Mouse (Mus musculus): ENCODE results near the gene Pafah1b3. TPM values are rescaled to one million over a fixed set of nuclear protein-coding genes. Genes with fewer than 3 reads are reported as not detected.

Gene Pafah1b3
- polyA plus RNA-seq, 1 experiment from 2014 or later = 287 TPM

DNA sequence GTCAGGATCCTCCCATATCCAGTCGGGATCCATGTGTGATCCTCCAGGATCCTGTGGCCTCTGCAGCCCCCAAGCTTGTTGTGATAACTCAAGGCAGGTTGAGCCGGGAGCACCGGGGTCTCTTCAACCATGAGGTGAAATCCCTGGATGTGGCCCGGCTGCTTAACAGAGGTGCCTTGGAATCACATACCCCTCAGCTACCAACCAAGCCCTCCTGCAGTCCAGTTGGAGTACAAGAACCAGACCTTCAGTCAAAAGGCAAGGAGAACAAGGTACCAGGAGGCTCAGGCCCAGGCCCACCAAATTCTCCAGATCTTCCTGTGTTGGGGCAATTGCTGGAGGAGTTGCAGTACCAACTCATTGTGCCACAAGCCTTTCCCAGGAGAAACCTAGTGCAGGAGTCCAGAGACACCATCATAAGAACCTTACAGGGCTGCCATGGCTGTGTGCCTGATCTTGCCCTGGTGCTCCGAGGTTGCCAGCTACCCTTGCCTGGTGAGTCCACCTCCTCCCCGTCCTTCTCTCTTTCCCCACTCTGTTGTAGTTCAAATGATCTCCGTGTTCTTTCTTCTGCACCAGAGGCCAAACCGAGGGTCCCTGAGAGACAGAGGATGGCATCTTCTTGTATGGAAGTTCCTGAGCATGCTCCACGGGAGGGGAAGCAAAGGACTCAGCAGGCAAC, 5.4 kb upstream of the Pafah1b3 start:
- 61% methylated on average over 9 of the region's 9 CpGs for WGBS
- Histone ChIP-seq H3K9me3 (replicated peaks; ENCODE audit: control insufficient read depth, low read length) (no peaks in the 10 kb centered on the region), H3K9ac (replicated peaks; ENCODE audit: low read length) (no peak overlapping the region), H3K36me3 (replicated peaks; ENCODE audit: control insufficient read depth, insufficient read depth, low read depth, low read length) (no peaks in the 10 kb centered on the region), H3K27me3 (ENCODE audit: control insufficient read depth, insufficient read depth, low read length) (no peaks in the 10 kb centered on the region; the same call in 1 of the 2 replicates), H3K4me3 (ENCODE audit: low read depth, low read length) (no peak overlapping the region), H3K4me2 (ENCODE audit: low read depth, low read length) (no peak overlapping the region), H3K27ac (replicated peaks; ENCODE audit: low read depth, low read length) (no peak overlapping the region), H3K4me1 (ENCODE audit: control insufficient read depth, insufficient read depth, low read length) (peaks cover 2% of the 10 kb centered on the region; the same call in 1 of the 2 replicates)
- ATAC-seq (replicated peaks; ENCODE audit: insufficient number of reproducible peaks, low FRiP score, low TSS enrichment, low read depth) (no peak), DNase-seq (ENCODE audit: low spot score) (no peak)

DNA sequence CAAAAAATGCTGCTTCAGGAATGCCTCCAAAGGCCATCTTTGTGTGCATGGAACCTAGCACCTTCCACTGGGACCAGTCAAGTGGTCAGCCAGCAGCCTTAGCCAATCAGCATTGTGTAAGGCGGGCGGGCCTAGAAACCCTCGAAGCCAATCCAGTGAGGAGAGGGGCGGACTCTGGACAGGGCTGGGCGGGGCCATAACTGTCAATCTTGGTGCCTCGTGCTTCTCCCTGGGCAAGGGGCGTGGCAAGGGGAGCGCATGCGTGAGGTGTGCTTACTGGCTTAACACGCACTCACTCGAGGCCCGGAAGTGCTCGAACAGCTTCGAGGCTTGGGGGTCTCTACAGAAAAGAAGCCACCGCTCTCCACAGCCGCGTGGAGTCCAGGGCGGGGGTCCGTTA, 3.3 kb upstream of the Pafah1b3 start, which contains the start of gene Prr19:
Gene Prr19 (plus strand): TSS at position 349 of the 400 bp plus-strand sequence.
- H3K9ac ChIP-seq (replicated peaks; ENCODE audit: low read length) = no peak within 1 kb of the TSS
- H3K4me2 ChIP-seq (ENCODE audit: low read depth, low read length) = no peak within 1 kb of the TSS
- DNase-seq (ENCODE audit: low spot score) (peak; percentile 73), ATAC-seq (replicated peaks; ENCODE audit: insufficient number of reproducible peaks, low FRiP score, low TSS enrichment, low read depth) (no peak; the same call in 1 of the 2 replicates)
- no peaks in the 10 kb centered on the region; the same call in 1 of the 2 replicates for H3K27me3 ChIP-seq (ENCODE audit: control insufficient read depth, insufficient read depth, low read length)
- no peaks in the 10 kb centered on the region for H3K36me3 ChIP-seq (replicated peaks; ENCODE audit: control insufficient read depth, insufficient read depth, low read depth, low read length)
- peaks cover under 1% of the 10 kb centered on the region; the same call in 1 of the 2 replicates for H3K4me1 ChIP-seq (ENCODE audit: control insufficient read depth, insufficient read depth, low read length)
- H3K4me3 ChIP-seq (ENCODE audit: low read depth, low read length) = no peak within 1 kb of the TSS
- H3K9me3 ChIP-seq (replicated peaks; ENCODE audit: control insufficient read depth, low read length) = no peaks in the 10 kb centered on the region
- WGBS = 55% methylated on average over 19 of the region's 19 CpGs
- H3K27ac ChIP-seq (replicated peaks; ENCODE audit: low read depth, low read length) = no peak within 1 kb of the TSS

DNA sequence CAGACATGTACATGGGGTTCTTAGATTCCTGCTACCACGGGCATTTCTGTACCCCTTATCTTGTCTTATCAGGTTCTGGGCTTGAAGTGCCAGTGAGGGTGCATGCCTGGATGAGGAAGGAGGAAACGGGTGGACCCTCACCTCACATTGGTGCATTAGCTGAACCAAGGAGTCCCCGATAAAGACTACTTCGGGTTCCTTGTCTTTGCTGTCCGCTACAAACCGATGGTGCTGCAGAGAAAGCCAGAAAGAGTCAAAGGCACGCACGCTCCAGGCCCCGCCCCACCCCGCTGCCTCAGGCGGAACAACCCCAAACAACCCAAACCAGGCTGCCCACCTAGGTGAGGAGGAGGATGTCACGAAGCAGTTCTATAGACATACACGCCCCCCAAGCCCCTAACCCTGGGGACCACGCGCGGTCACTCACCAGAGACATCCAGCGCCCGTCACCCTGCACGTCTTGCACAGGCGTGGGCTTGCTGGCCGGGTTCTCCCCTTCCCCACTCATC, 787 bp downstream of the Pafah1b3 start:
- Histone ChIP-seq H3K36me3 (replicated peaks; ENCODE audit: control insufficient read depth, insufficient read depth, low read depth, low read length) (peaks cover 8% of the 10 kb centered on the region), H3K4me3 (ENCODE audit: low read depth, low read length) (peak overlapping the region; percentile 65), H3K27ac (replicated peaks; ENCODE audit: low read depth, low read length) (peak overlapping the region; percentile 96), H3K4me1 (ENCODE audit: control insufficient read depth, insufficient read depth, low read length) (no peaks in the 10 kb centered on the region), H3K4me2 (ENCODE audit: low read depth, low read length) (peak overlapping the region; percentile 78), H3K9me3 (replicated peaks; ENCODE audit: control insufficient read depth, low read length) (no peaks in the 10 kb centered on the region), H3K27me3 (ENCODE audit: control insufficient read depth, insufficient read depth, low read length) (no peaks in the 10 kb centered on the region), H3K9ac (replicated peaks; ENCODE audit: low read length) (peak overlapping the region; percentile 87)
- ATAC-seq (replicated peaks; ENCODE audit: insufficient number of reproducible peaks, low FRiP score, low TSS enrichment, low read depth) = no peak; the same call in 1 of the 2 replicates
- peak; percentile 68 for DNase-seq (ENCODE audit: low spot score)
- WGBS = 2% methylated on average over 21 of the region's 21 CpGs

DNA sequence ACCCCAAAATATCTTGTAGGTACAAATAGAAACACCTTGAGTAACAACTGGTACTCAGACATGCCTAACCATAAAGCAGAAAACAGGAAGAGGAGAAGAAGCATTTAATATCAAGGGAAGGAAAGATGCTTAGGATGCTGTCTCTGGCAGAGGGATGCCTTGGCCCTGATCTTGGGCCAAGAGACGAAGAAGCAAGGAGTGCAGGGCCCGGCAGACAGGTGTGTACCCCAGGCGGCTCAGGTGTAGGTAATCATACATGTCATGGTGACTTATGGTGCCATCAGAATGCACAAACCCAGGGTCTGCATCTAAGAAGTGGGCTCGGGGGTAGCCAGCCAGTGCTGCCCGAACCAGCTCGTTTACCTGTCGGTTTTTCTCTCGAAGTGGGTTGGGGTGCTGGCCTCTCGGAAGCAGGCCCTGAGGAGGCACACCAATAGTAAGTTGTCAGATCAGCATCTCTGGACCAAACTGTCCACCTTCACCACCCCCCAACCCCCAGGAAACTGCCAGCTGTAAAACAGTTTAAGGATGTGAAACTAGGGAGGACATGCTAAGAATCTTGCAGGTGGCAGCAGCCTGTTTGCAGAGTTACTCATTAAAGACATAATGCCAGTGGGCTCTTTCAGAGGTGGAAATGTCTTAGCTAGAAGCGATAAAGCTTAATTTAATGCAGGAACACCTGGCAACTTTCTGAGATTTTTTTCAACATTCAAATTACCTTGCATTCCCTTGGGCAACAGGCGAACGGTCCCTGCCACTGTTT, 2.6 kb downstream of the Pafah1b3 start:
- H3K4me1 ChIP-seq (ENCODE audit: control insufficient read depth, insufficient read depth, low read length) = no peaks in the 10 kb centered on the region
- no peak for ATAC-seq (replicated peaks; ENCODE audit: insufficient number of reproducible peaks, low FRiP score, low TSS enrichment, low read depth)
- WGBS = 92% methylated on average over 12 of the region's 12 CpGs
- H3K4me3 ChIP-seq (ENCODE audit: low read depth, low read length) = no peak overlapping the region; the same call in 1 of the 2 replicates
- no peak overlapping the region for H3K4me2 ChIP-seq (ENCODE audit: low read depth, low read length)
- no peak for DNase-seq (ENCODE audit: low spot score)
- H3K27ac ChIP-seq (replicated peaks; ENCODE audit: low read depth, low read length) = no peak overlapping the region
- H3K36me3 ChIP-seq (replicated peaks; ENCODE audit: control insufficient read depth, insufficient read depth, low read depth, low read length) = peaks cover 14% of the 10 kb centered on the region
- no peak overlapping the region for H3K9ac ChIP-seq (replicated peaks; ENCODE audit: low read length)
- H3K9me3 ChIP-seq (replicated peaks; ENCODE audit: control insufficient read depth, low read length) = no peaks in the 10 kb centered on the region
- H3K27me3 ChIP-seq (ENCODE audit: control insufficient read depth, insufficient read depth, low read length) = no peaks in the 10 kb centered on the region

DNA sequence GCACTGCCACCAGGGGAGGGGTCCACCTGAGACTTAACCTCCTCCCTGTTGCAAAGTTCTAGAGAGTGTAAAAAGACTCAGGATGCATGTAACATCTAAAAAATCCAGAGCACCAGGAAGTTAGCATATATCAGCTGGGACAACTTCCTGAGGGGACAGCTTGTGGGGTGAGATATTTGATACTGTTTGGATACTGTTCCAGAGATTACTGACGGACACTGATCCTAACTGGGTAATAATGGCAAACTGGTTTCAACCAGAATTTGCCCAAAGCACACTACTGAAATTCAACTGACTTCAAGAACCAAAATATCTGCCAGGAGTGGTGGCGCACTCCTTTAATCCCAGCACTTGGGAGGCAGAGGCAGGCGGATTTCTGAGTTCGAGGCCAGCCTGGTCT, 3.3 kb downstream of the Pafah1b3 start:
- Histone ChIP-seq H3K9ac (replicated peaks; ENCODE audit: low read length) (no peak overlapping the region), H3K4me2 (ENCODE audit: low read depth, low read length) (no peak overlapping the region), H3K36me3 (replicated peaks; ENCODE audit: control insufficient read depth, insufficient read depth, low read depth, low read length) (peaks cover 19% of the 10 kb centered on the region), H3K4me1 (ENCODE audit: control insufficient read depth, insufficient read depth, low read length) (no peaks in the 10 kb centered on the region), H3K27me3 (ENCODE audit: control insufficient read depth, insufficient read depth, low read length) (no peaks in the 10 kb centered on the region), H3K9me3 (replicated peaks; ENCODE audit: control insufficient read depth, low read length) (no peaks in the 10 kb centered on the region), H3K27ac (replicated peaks; ENCODE audit: low read depth, low read length) (no peak overlapping the region), H3K4me3 (ENCODE audit: low read depth, low read length) (no peak overlapping the region)
- 92% methylated on average over 4 of the region's 4 CpGs for WGBS
- ATAC-seq (replicated peaks; ENCODE audit: insufficient number of reproducible peaks, low FRiP score, low TSS enrichment, low read depth) (no peak), DNase-seq (ENCODE audit: low spot score) (no peak)

DNA sequence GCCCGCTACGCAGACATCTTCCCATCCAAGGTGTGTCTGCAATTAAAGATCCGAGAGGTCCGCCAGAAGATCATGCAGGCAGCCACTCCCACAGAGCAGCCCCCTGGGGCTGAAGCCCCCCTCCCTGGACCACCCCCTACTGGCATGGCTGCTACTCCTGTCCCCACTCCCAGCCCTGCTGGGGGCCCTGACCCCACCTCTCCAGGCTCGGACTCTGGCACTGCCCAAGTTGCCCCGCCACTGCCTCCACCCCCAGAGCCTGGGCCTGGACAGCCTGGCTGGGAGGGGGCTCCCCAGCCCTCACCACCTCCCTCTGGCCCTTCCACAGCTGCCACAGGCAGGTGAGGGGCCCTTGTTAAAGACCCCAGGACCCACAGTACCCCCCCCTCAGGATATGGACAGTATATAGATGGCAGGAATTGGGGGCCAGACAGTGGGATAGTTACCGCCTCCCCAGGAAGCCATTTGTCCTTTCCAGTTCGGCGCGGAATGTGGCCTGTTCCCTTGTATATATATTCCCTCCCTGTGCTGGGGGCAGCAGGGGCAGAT, 4.5 kb downstream of the Pafah1b3 start:
- Histone ChIP-seq H3K4me2 (ENCODE audit: low read depth, low read length) (no peak overlapping the region), H3K36me3 (replicated peaks; ENCODE audit: control insufficient read depth, insufficient read depth, low read depth, low read length) (peaks cover 28% of the 10 kb centered on the region), H3K4me3 (ENCODE audit: low read depth, low read length) (no peak overlapping the region), H3K4me1 (ENCODE audit: control insufficient read depth, insufficient read depth, low read length) (no peaks in the 10 kb centered on the region), H3K9me3 (replicated peaks; ENCODE audit: control insufficient read depth, low read length) (no peaks in the 10 kb centered on the region), H3K27ac (replicated peaks; ENCODE audit: low read depth, low read length) (no peak overlapping the region), H3K27me3 (ENCODE audit: control insufficient read depth, insufficient read depth, low read length) (no peaks in the 10 kb centered on the region), H3K9ac (replicated peaks; ENCODE audit: low read length) (no peak overlapping the region)
- DNase-seq (ENCODE audit: low spot score) = no peak
- no peak for ATAC-seq (replicated peaks; ENCODE audit: insufficient number of reproducible peaks, low FRiP score, low TSS enrichment, low read depth)
- 76% methylated on average over 10 of the region's 10 CpGs for WGBS

DNA sequence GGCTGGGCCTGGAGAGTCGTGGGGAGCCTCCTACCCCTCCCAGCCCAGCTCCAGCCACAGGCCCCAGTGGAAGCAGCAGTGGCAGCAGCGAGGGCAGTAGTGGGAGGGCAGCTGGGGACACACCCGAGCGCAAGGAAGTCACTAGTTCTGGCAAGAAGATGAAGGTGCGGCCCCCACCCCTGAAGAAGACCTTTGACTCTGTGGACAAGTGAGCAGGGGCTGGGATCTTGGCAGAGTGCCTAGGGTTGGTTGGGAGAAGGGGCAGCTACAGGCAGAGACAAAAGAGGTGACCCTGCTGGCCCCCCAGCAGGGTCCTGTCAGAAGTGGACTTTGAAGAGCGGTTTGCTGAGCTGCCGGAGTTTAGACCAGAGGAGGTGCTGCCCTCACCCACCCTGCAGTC, 5.7 kb downstream of the Pafah1b3 start:
- H3K27ac ChIP-seq (replicated peaks; ENCODE audit: low read depth, low read length) = no peak overlapping the region
- no peak overlapping the region for H3K9ac ChIP-seq (replicated peaks; ENCODE audit: low read length)
- H3K27me3 ChIP-seq (ENCODE audit: control insufficient read depth, insufficient read depth, low read length) = no peaks in the 10 kb centered on the region
- WGBS = 70% methylated on average over 7 of the region's 7 CpGs
- no peak overlapping the region for H3K4me2 ChIP-seq (ENCODE audit: low read depth, low read length)
- DNase-seq (ENCODE audit: low spot score) (no peak), ATAC-seq (replicated peaks; ENCODE audit: insufficient number of reproducible peaks, low FRiP score, low TSS enrichment, low read depth) (no peak)
- H3K36me3 ChIP-seq (replicated peaks; ENCODE audit: control insufficient read depth, insufficient read depth, low read depth, low read length) = peaks cover 31% of the 10 kb centered on the region
- H3K9me3 ChIP-seq (replicated peaks; ENCODE audit: control insufficient read depth, low read length) = no peaks in the 10 kb centered on the region
- H3K4me3 ChIP-seq (ENCODE audit: low read depth, low read length) = no peak overlapping the region
- no peaks in the 10 kb centered on the region for H3K4me1 ChIP-seq (ENCODE audit: control insufficient read depth, insufficient read depth, low read length)

All from embryonic facial prominence, embryonic 11.5 days (tissue).